Mouse (Mus musculus): ENCODE data around the gene Mrps31. TPM values are rescaled to one million over a fixed set of nuclear protein-coding genes. Genes with fewer than 3 reads are reported as not detected.

The Mrps31 gene
- total and polyA plus RNA-seq, 3 experiments: 34.0 to 39.9 TPM; not detected in 1

DNA sequence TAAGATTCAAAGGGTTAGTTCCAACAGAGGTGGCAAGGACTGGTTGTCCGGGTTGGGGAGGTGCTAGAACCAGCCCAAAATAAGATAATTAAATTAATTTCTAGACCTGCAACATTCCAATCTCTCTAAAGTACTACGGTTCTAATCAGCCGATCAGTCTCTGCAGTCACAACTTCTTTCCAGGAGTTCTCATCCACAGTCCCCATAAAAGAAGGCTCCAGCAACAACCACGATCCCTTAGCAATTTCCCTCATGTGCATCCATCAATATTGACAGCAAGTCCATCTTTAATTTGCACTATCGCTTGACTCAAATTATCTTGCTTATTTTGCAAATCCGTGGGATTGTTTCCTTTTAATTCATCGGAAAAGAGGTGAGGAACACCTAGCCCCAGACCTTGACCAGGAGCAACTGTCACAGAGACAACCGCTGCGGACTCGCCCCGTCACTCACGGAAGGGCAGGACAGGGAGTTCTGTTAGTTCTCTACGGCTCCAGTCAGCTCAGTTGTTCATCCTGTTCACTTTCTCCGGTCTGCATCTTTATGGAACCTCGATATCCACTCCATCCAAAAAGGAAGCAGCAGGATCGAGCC is 376 bp upstream of the Mrps31 start:
- H3K36me3 ChIP-seq (ENCODE audit: control insufficient read depth in 1 of 2, insufficient read depth in 2 of 2, low read length in 2 of 2): peaks cover 0 to 20% of the 10 kb centered on the region in 2 experiments; a peak in 3 of 4 replicates
- H3K27ac ChIP-seq (ENCODE audit: control insufficient read depth, low read depth, low read length): no peak overlapping the region
- peak overlapping the region; percentile 76 for H3K9ac ChIP-seq (ENCODE audit: control insufficient read depth, low read depth, low read length, poor library complexity, severe bottlenecking)
- peaks cover 4 to 12% of the 10 kb centered on the region in 2 experiments; a peak in 3 of 4 replicates for H3K4me1 ChIP-seq (ENCODE audit: control insufficient read depth in 1 of 2, insufficient read depth in 2 of 2, low read length in 2 of 2)
- TF ChIP-seq SIN3A (IDR thresholded peaks at IDR 0.05; ENCODE audit: low read length) (no peak), USF1 (IDR thresholded peaks at IDR 0.05; ENCODE audit: low read depth, low read length) (no peak), MXI1 (IDR thresholded peaks at IDR 0.05; ENCODE audit: low read depth, low read length) (no peak), RAD21 (IDR thresholded peaks at IDR 0.05; ENCODE audit: low read depth, low read length) (no peak), E2F4 (IDR thresholded peaks at IDR 0.05; ENCODE audit: borderline replicate concordance, low read depth, low read length) (no peak), MAZ (IDR thresholded peaks at IDR 0.05; ENCODE audit: low read depth, low read length) (no peak), ZMIZ1 (IDR thresholded peaks at IDR 0.05; ENCODE audit: low read depth, low read length) (no peak), CHD1 (IDR thresholded peaks at IDR 0.05; ENCODE audit: low read depth, low read length) (no peak), ZC3H11A (IDR thresholded peaks at IDR 0.05; ENCODE audit: low read depth, low read length) (no peak), MAX (IDR thresholded peaks at IDR 0.05; ENCODE audit: low read length) (no peak), CTCF (IDR thresholded peaks at IDR 0.05 in 2 of 3, conservative IDR thresholded peaks at IDR 0.05 in 1 of 3; ENCODE audit: control insufficient read depth in 1 of 3, insufficient read depth in 1 of 3, low read depth in 2 of 3, low read length in 3 of 3, poor library complexity in 1 of 3, severe bottlenecking in 1 of 3) (no peak), GABPA (IDR thresholded peaks at IDR 0.05; ENCODE audit: low read depth, low read length) (no peak), TCF12 (IDR thresholded peaks at IDR 0.05; ENCODE audit: low read depth, low read length) (no peak), CHD2 (IDR thresholded peaks at IDR 0.05; ENCODE audit: low read length) (no peak), POLR2AphosphoS5 (IDR thresholded peaks at IDR 0.05; ENCODE audit: borderline replicate concordance, low read depth, low read length) (no peak), RCOR1 (IDR thresholded peaks at IDR 0.05; ENCODE audit: low read depth, low read length) (no peak), UBTF (IDR thresholded peaks at IDR 0.05; ENCODE audit: borderline replicate concordance, insufficient read depth, low read depth, low read length) (no peak)
- no peaks in the 10 kb centered on the region for H3K9me3 ChIP-seq (replicated peaks; ENCODE audit: insufficient read depth, low read length)
- H3K79me2 ChIP-seq (ENCODE audit: control insufficient read depth, insufficient read depth, low read length, poor library complexity): peaks cover 19% of the 10 kb centered on the region
- DNase-seq (ENCODE audit: low read depth, low spot score): no peak
- no peaks in the 10 kb centered on the region for H3K27me3 ChIP-seq (ENCODE audit: control insufficient read depth in 1 of 2, insufficient read depth in 2 of 2, low read length in 2 of 2)
- peak overlapping the region; percentile 69 to 98 for H3K4me3 ChIP-seq (ENCODE audit: control insufficient read depth in 1 of 2, insufficient read depth in 1 of 2, low read depth in 2 of 2, low read length in 2 of 2)

DNA sequence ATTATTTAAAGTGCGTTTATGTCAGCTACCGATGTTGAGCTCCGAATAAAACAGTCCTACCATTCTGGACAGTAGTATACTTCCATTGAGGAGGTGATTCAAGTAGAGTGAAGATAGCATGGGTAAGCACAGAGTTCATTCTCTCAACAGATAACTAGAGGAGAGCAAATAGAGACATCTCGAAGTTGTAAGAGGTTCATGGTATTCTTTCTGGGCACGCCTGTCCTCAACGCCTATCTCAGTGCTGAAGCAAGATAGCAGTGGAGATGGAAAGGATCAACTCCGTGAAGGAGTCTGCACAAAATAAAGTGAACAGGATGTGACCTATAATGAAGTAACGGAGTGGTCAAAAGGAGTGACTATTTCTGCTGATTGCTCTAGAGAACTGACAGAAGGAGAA is 810 bp downstream of the Mrps31 start:
- no peaks in the 10 kb centered on the region for H3K9me3 ChIP-seq (replicated peaks; ENCODE audit: insufficient read depth, low read length)
- TF ChIP-seq GATA1 (IDR thresholded peaks at IDR 0.05; ENCODE audit: low read depth, low read length): peak; percentile 30; the same call in 1 of the 2 replicates
- peak; percentile 54; the same call in 1 of the 2 replicates for TF ChIP-seq MXI1 (IDR thresholded peaks at IDR 0.05; ENCODE audit: low read depth, low read length)
- no peak for TF ChIP-seq UBTF (IDR thresholded peaks at IDR 0.05; ENCODE audit: borderline replicate concordance, insufficient read depth, low read depth, low read length)
- TF ChIP-seq CHD1 (IDR thresholded peaks at IDR 0.05; ENCODE audit: low read depth, low read length): 0 out of 2 replicates have a peak, but pooled peaks have one; percentile 49
- TF ChIP-seq ZNF384 (IDR thresholded peaks at IDR 0.05; ENCODE audit: low read depth, low read length): no peak
- TF ChIP-seq MYC (IDR thresholded peaks at IDR 0.05; ENCODE audit: low read depth, low read length): no peak
- no peak for TF ChIP-seq USF2 (IDR thresholded peaks at IDR 0.05; ENCODE audit: borderline replicate concordance in 1 of 2, insufficient read depth in 1 of 2, low read depth in 1 of 2, low read length in 2 of 2)
- no peak for TF ChIP-seq TBP (IDR thresholded peaks at IDR 0.05; ENCODE audit: low read depth, low read length)
- no peak for TF ChIP-seq CTCF (IDR thresholded peaks at IDR 0.05 in 2 of 3, conservative IDR thresholded peaks at IDR 0.05 in 1 of 3; ENCODE audit: control insufficient read depth in 1 of 3, insufficient read depth in 1 of 3, low read depth in 2 of 3, low read length in 3 of 3, poor library complexity in 1 of 3, severe bottlenecking in 1 of 3)
- TF ChIP-seq SIN3A (IDR thresholded peaks at IDR 0.05; ENCODE audit: low read length): peak; percentile 20; the same call in 1 of the 2 replicates
- H3K36me3 ChIP-seq (ENCODE audit: control insufficient read depth in 1 of 2, insufficient read depth in 2 of 2, low read length in 2 of 2): peaks cover 0 to 18% of the 10 kb centered on the region in 2 experiments
- peak overlapping the region; percentile 69 to 98 for H3K4me3 ChIP-seq (ENCODE audit: control insufficient read depth in 1 of 2, insufficient read depth in 1 of 2, low read depth in 2 of 2, low read length in 2 of 2)
- H3K27ac ChIP-seq (ENCODE audit: control insufficient read depth, low read depth, low read length): peak overlapping the region; percentile 58
- peak; percentile 58 for DNase-seq (ENCODE audit: low read depth, low spot score)
- no peaks in the 10 kb centered on the region for H3K27me3 ChIP-seq (ENCODE audit: control insufficient read depth in 1 of 2, insufficient read depth in 2 of 2, low read length in 2 of 2)
- H3K79me2 ChIP-seq (ENCODE audit: control insufficient read depth, insufficient read depth, low read length, poor library complexity): peaks cover 19% of the 10 kb centered on the region
- peaks cover 4 to 10% of the 10 kb centered on the region in 2 experiments; a peak in 3 of 4 replicates for H3K4me1 ChIP-seq (ENCODE audit: control insufficient read depth in 1 of 2, insufficient read depth in 2 of 2, low read length in 2 of 2)
- peak overlapping the region; percentile 92 for H3K9ac ChIP-seq (ENCODE audit: control insufficient read depth, low read depth, low read length, poor library complexity, severe bottlenecking)

Measured in MEL (cell line).